Mouse (Mus musculus): ENCODE measurements at regions not wholly inside any gene's neighbourhood (a gene's known extent, or its start where the extent isn't known, plus 50 kb on each side); places are given as distances from the start of the nearest gene placed in this dataset.

GRCm38 (mm10) chr16:26235239-26235638 lies 129.7 kb upstream of the P3h2 start:
- ATAC-seq (ENCODE audit: insufficient number of reproducible peaks, low FRiP score, low TSS enrichment, low read depth): no peak
- no peaks in the 10 kb centered on the region for H3K4me1 ChIP-seq

GRCm38 (mm10) chr16:26234113-26234512 lies 128.5 kb upstream of the P3h2 start:
- H3K4me3 ChIP-seq (replicated peaks): no peak overlapping the region
- H3K27ac ChIP-seq (replicated peaks): no peak overlapping the region
- H3K9ac ChIP-seq: no peak overlapping the region
- no peaks in the 10 kb centered on the region for H3K9me3 ChIP-seq (replicated peaks)
- WGBS: 8% methylated on average over 3 of the region's 3 CpGs
- no peak overlapping the region for H3K4me2 ChIP-seq (replicated peaks)
- H3K4me1 ChIP-seq: no peaks in the 10 kb centered on the region
- no peaks in the 10 kb centered on the region for H3K27me3 ChIP-seq
- H3K36me3 ChIP-seq: no peaks in the 10 kb centered on the region
- no peak for ATAC-seq (ENCODE audit: insufficient number of reproducible peaks, low FRiP score, low TSS enrichment, low read depth)

More at GRCm38 (mm10) chr16:26235239-26235638, 129.7 kb upstream of the P3h2 start:
- Histone ChIP-seq H3K4me3 (replicated peaks) (no peak overlapping the region), H3K9me3 (replicated peaks) (no peaks in the 10 kb centered on the region), H3K27me3 (no peaks in the 10 kb centered on the region), H3K36me3 (no peaks in the 10 kb centered on the region), H3K27ac (replicated peaks) (no peak overlapping the region), H3K9ac (no peak overlapping the region), H3K4me2 (replicated peaks) (no peak overlapping the region)

GRCm38 (mm10) chr16:26231110-26231509 lies 125.5 kb upstream of the P3h2 start:
- Histone ChIP-seq H3K4me2 (replicated peaks) (no peak overlapping the region), H3K27me3 (no peaks in the 10 kb centered on the region), H3K4me3 (replicated peaks) (no peak overlapping the region), H3K36me3 (no peaks in the 10 kb centered on the region), H3K9me3 (replicated peaks) (no peaks in the 10 kb centered on the region), H3K9ac (no peak overlapping the region), H3K4me1 (no peaks in the 10 kb centered on the region), H3K27ac (replicated peaks) (no peak overlapping the region)
- ATAC-seq (ENCODE audit: insufficient number of reproducible peaks, low FRiP score, low TSS enrichment, low read depth): no peak
- 91% methylated on average over 1 of the region's 1 CpGs for WGBS

GRCm38 (mm10) chr16:26211418-26211817 lies 105.8 kb upstream of the P3h2 start:
- no peak for ATAC-seq (ENCODE audit: insufficient number of reproducible peaks, low FRiP score, low TSS enrichment, low read depth)
- WGBS: 48% methylated on average over 3 of the region's 3 CpGs
- Histone ChIP-seq H3K9ac (no peak overlapping the region), H3K4me1 (no peaks in the 10 kb centered on the region), H3K27me3 (no peaks in the 10 kb centered on the region), H3K4me3 (replicated peaks) (no peak overlapping the region), H3K27ac (replicated peaks) (no peak overlapping the region), H3K4me2 (replicated peaks) (no peak overlapping the region), H3K36me3 (no peaks in the 10 kb centered on the region), H3K9me3 (replicated peaks) (0 out of 2 replicates have a peak, but pooled peaks cover 4% of the 10 kb centered on the region)

GRCm38 (mm10) chr16:26199125-26199524 lies 93.5 kb upstream of the P3h2 start:
- Histone ChIP-seq H3K4me2 (replicated peaks) (no peak overlapping the region), H3K9ac (no peak overlapping the region), H3K4me3 (replicated peaks) (no peak overlapping the region), H3K4me1 (peaks cover 4% of the 10 kb centered on the region; the same call in 1 of the 2 replicates), H3K9me3 (replicated peaks) (no peaks in the 10 kb centered on the region), H3K36me3 (no peaks in the 10 kb centered on the region), H3K27ac (replicated peaks) (no peak overlapping the region), H3K27me3 (no peaks in the 10 kb centered on the region)
- 9% methylated on average over 4 of the region's 4 CpGs for WGBS
- no peak for ATAC-seq (ENCODE audit: insufficient number of reproducible peaks, low FRiP score, low TSS enrichment, low read depth)

GRCm38 (mm10) chr16:26196345-26196744 lies 90.8 kb upstream of the P3h2 start:
- Histone ChIP-seq H3K9me3 (replicated peaks) (no peaks in the 10 kb centered on the region), H3K27me3 (no peaks in the 10 kb centered on the region), H3K27ac (replicated peaks) (0 out of 2 replicates have a peak overlapping the region, but pooled peaks have one; percentile 22), H3K36me3 (no peaks in the 10 kb centered on the region), H3K9ac (no peak overlapping the region), H3K4me2 (replicated peaks) (no peak overlapping the region), H3K4me3 (replicated peaks) (no peak overlapping the region), H3K4me1 (peaks cover 4% of the 10 kb centered on the region; the same call in 1 of the 2 replicates)
- no peak for ATAC-seq (ENCODE audit: insufficient number of reproducible peaks, low FRiP score, low TSS enrichment, low read depth)

- no peak overlapping the region for H3K4me2 ChIP-seq (replicated peaks)
- H3K4me1 ChIP-seq: peaks cover 18% of the 10 kb centered on the region
- H3K27ac ChIP-seq (replicated peaks): peak overlapping the region; percentile 83
- no peaks in the 10 kb centered on the region for H3K27me3 ChIP-seq
- peak; percentile 82 for ATAC-seq (ENCODE audit: insufficient number of reproducible peaks, low FRiP score, low TSS enrichment, low read depth)
- no peak overlapping the region for H3K4me3 ChIP-seq (replicated peaks)
- 22% methylated on average over 8 of the region's 8 CpGs for WGBS
- H3K9me3 ChIP-seq (replicated peaks): no peaks in the 10 kb centered on the region
- H3K9ac ChIP-seq: no peak overlapping the region
- no peaks in the 10 kb centered on the region for H3K36me3 ChIP-seq
These were observed 80.0 kb upstream of the P3h2 start for GRCm38 (mm10) chr16:26185288-26186281.

- ATAC-seq (ENCODE audit: insufficient number of reproducible peaks, low FRiP score, low TSS enrichment, low read depth): 0 out of 2 replicates have a peak, but pooled peaks have one; percentile 26
- Histone ChIP-seq H3K36me3 (no peaks in the 10 kb centered on the region), H3K4me3 (replicated peaks) (no peak overlapping the region), H3K4me1 (peaks cover 18% of the 10 kb centered on the region), H3K27me3 (no peaks in the 10 kb centered on the region), H3K4me2 (replicated peaks) (no peak overlapping the region), H3K9me3 (replicated peaks) (no peaks in the 10 kb centered on the region), H3K9ac (no peak overlapping the region), H3K27ac (replicated peaks) (peak overlapping the region; percentile 66)
- WGBS: 36% methylated on average over 6 of the region's 6 CpGs
These were observed 79.2 kb upstream of the P3h2 start for GRCm38 (mm10) chr16:26184647-26185262.

GRCm38 (mm10) chr16:26183530-26183929 lies 77.9 kb upstream of the P3h2 start:
- Histone ChIP-seq H3K27ac (replicated peaks) (no peak overlapping the region), H3K4me3 (replicated peaks) (no peak overlapping the region), H3K36me3 (no peaks in the 10 kb centered on the region), H3K27me3 (no peaks in the 10 kb centered on the region), H3K9me3 (replicated peaks) (no peaks in the 10 kb centered on the region), H3K4me2 (replicated peaks) (no peak overlapping the region), H3K4me1 (peaks cover 18% of the 10 kb centered on the region), H3K9ac (no peak overlapping the region)
- no peak for ATAC-seq (ENCODE audit: insufficient number of reproducible peaks, low FRiP score, low TSS enrichment, low read depth)

- WGBS: 69% methylated on average over 3 of the region's 3 CpGs
- Histone ChIP-seq H3K4me3 (replicated peaks) (no peak overlapping the region), H3K36me3 (no peaks in the 10 kb centered on the region), H3K9ac (no peak overlapping the region), H3K27me3 (no peaks in the 10 kb centered on the region), H3K4me2 (replicated peaks) (no peak overlapping the region), H3K9me3 (replicated peaks) (no peaks in the 10 kb centered on the region), H3K27ac (replicated peaks) (no peak overlapping the region), H3K4me1 (peaks cover 18% of the 10 kb centered on the region)
- ATAC-seq (ENCODE audit: insufficient number of reproducible peaks, low FRiP score, low TSS enrichment, low read depth): no peak
These were observed 76.1 kb upstream of the P3h2 start for GRCm38 (mm10) chr16:26181716-26182115.

- H3K4me3 ChIP-seq (replicated peaks): no peak overlapping the region
- H3K27me3 ChIP-seq: no peaks in the 10 kb centered on the region
- H3K27ac ChIP-seq (replicated peaks): no peak overlapping the region
- ATAC-seq (ENCODE audit: insufficient number of reproducible peaks, low FRiP score, low TSS enrichment, low read depth): no peak
- H3K4me2 ChIP-seq (replicated peaks): no peak overlapping the region
- 0 out of 2 replicates have a peak, but pooled peaks cover under 1% of the 10 kb centered on the region for H3K4me1 ChIP-seq
- H3K9me3 ChIP-seq (replicated peaks): no peaks in the 10 kb centered on the region
- 42% methylated on average over 3 of the region's 3 CpGs for WGBS
- no peak overlapping the region for H3K9ac ChIP-seq
- no peaks in the 10 kb centered on the region for H3K36me3 ChIP-seq
These were observed 65.9 kb upstream of the P3h2 start for GRCm38 (mm10) chr16:26171441-26171840.
